Mouse (Mus musculus) bone marrow, adult 2 months (tissue): Measurements from ENCODE around the gene Zfp987. TPM values are rescaled to one million over a fixed set of nuclear protein-coding genes. Genes with fewer than 3 reads are reported as not detected.
"Not testable (repeated sequence)": the region's sequence is repeated elsewhere in the genome, so short reads cannot be mapped to it uniquely, and the experiment has no call there.

ENCODE experiments used
- H3K27ac ChIP-seq: fragments of 200-500 bp; 2 replicates; pipeline ENCODE4 v1.5.1; 2012; ENCODE audit warnings: low read depth, mild to moderate bottlenecking, control low read depth, inconsistent platforms, low read length; ENCODE audit not compliant: control insufficient read depth, poor library complexity, insufficient read depth
- H3K4me1 ChIP-seq: fragments of 200-500 bp; 2 replicates; pipeline ENCODE4 v1.6.1; 2011; ENCODE audit warnings: low read length; ENCODE audit not compliant: control insufficient read depth, insufficient read depth
- H3K4me3 ChIP-seq: fragments of 200-500 bp; replicated peaks from 2 replicates; pipeline ENCODE3; 2011; ENCODE audit warnings: mild to moderate bottlenecking, low read depth, low read length, control low read depth; ENCODE audit not compliant: control insufficient read depth
- POLR2A ChIP-seq: fragments of 200-500 bp; IDR thresholded peaks from 2 replicates; pipeline ENCODE4 v1.6.1; 2011; ENCODE audit warnings: low read depth, mild to moderate bottlenecking, control low read depth, low read length, borderline replicate concordance; ENCODE audit not compliant: control insufficient read depth
- WGBS: fragments of 180-500 bp; shearing (Covaris S2); methylation state at CpG from one replicate; pipeline ENCODE4 v1.1.7; 2018; 5-methylcytosine and 5-hydroxymethylcytosine counted together
- polyA plus RNA-seq: library from polyadenylated mRNA; stranded (reverse); fragments of >200 nt; gene quantifications from 2 replicates; pipeline ENCODE4 v1.2.4, GENCODE M21; 2011; ENCODE audit warnings: low replicate concordance; ENCODE audit not compliant: missing spikeins, insufficient read depth, insufficient read length

The Zfp987 gene
- polyA plus RNA-seq, result not detected in 2 replicates

DNA sequence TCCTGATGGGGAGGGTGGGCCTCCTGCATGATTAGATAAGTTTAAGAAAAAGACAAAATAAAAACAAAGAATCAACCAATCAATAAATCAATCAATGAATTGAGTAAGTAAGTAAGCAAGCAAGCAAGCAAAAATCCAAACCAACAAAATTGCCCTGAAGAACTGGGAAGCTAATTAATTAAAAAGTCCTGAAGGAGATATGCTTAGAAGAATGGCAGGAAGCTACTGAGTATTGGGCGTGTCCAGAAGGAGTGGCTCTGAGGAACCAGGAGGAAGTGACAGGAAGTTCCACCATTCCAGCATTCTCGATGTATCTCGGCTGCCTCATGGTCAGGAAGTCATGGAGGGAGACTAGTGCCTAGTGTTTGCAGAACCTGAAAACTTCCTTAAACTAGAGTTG lies at the start of gene Zfp987:
TSS of gene Zfp987 (plus strand) at position 301 of the 400 bp plus-strand sequence.
- H3K27ac ChIP-seq, H3K4me1 ChIP-seq, H3K4me3 ChIP-seq: not testable (repeated sequence)
- 71% methylated on average over 3 of the region's 3 CpGs for WGBS

DNA sequence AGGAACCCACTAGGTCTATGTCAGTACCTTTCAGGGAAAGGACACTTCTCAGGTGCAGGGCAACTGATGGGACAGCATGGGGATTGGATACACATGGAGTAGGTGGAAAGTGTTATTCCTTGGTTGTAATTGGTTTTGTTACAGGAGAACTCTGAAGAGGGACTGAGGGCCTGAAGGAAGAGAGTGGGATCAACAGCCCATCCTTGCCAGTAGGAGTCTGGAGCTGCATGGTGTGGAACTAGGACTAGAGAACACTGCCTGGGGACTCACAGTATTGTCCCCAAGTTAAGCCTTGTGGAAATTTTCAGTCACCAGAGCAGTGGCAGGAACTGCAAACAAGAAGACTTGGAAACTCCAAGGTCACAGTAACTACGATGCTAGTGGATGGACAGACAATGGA lies 44.6 kb upstream of the Zfp987 start:
- H3K4me3 ChIP-seq, H3K27ac ChIP-seq, H3K4me1 ChIP-seq: not testable (repeated sequence)
- WGBS, result 71% methylated on average over 1 of the region's 1 CpGs

DNA sequence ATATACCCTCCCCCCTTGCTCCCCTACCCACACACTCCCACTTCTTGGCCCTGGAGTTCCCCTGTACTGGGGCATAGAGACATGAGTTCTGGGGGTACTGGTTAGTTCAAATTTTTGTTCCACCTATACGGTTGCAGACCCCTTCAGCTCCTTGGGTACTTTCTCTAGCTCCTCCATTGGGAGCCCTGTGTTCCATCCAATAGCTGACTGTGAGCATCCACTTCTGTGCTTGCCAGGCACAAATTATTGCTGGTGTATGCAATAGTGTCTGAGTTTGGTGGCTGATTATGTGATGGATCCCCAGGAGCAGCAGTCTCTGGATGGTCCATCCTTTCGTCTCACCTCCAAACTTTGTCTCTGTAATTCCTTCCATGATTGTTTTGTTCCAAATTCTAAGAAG lies 43.7 kb upstream of the Zfp987 start:
- H3K27ac ChIP-seq, result not testable (repeated sequence)

DNA sequence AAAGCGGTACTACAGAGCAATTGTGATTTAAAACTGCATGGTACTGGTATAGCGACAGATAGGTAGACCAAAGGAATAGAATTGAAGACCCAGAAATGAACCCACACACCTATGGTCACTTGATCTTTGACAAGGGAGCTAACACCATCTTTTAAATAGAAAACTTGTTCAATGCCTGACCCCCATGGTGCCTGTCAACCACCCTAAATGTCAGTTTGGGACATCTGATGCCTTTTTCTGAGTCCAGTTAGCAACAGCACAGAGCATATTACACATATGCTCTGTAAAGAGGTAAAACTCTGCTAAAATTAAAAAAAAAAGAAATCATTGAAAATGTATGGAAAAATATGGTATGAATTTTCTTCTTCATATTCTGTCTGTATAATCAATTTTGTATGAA lies 41.8 kb upstream of the Zfp987 start:
- WGBS, result 62% methylated on average over 2 of the region's 2 CpGs
- H3K27ac ChIP-seq, result no peak overlapping the region
- TF ChIP-seq POLR2A, result no peak
- H3K4me3 ChIP-seq, result no peak overlapping the region
- H3K4me1 ChIP-seq, result no peaks in the 10 kb centered on the region

More for the DNA sequence above, 43.7 kb upstream of the Zfp987 start:
- H3K4me3 ChIP-seq, H3K4me1 ChIP-seq: not testable (repeated sequence)
- 71% methylated on average over 2 of the region's 2 CpGs for WGBS

DNA sequence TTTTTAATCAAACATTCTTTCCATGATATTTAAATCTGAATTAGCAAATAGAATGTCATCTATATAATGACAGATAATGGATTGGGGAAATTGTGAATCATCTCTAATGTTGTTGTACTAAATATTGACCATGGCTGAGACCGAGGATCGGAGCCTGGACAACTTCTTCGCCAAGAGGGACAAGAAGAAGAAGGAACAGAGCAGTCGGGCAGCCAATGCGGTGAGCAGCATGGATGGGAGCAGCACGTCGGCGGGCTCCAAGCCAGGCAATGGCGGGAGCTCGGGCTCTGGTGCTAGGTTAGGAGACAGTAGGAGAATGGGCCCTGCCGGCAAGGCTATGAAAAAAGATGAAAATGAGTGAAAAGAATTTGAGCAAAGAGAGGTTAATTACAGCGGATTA lies 38.5 kb upstream of the Zfp987 start:
- not testable (repeated sequence) for H3K27ac ChIP-seq, H3K4me3 ChIP-seq, H3K4me1 ChIP-seq
- WGBS, result 84% methylated on average over 12 of the region's 12 CpGs

DNA sequence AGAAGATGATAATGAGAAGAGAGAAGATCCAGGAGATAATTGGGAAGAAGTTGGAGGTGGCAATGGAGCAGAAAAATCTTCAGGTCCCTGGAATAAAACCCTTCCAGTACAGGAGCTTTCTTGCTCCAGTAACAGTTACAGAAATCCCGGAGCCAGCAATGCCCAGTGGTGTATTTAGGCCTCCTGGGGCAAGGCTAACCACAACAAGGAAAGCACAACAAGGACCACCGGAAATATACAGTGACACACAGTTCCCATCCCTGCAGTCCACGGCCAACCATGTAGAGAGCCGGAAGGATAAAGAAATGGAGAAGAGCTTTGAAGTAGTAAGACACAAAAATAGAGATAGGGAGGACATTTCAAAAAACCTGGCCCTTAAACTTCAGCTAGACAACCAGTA lies 38.0 kb upstream of the Zfp987 start:
- H3K27ac ChIP-seq, H3K4me3 ChIP-seq, H3K4me1 ChIP-seq: not testable (repeated sequence)
- WGBS, result 75% methylated on average over 4 of the region's 4 CpGs

DNA sequence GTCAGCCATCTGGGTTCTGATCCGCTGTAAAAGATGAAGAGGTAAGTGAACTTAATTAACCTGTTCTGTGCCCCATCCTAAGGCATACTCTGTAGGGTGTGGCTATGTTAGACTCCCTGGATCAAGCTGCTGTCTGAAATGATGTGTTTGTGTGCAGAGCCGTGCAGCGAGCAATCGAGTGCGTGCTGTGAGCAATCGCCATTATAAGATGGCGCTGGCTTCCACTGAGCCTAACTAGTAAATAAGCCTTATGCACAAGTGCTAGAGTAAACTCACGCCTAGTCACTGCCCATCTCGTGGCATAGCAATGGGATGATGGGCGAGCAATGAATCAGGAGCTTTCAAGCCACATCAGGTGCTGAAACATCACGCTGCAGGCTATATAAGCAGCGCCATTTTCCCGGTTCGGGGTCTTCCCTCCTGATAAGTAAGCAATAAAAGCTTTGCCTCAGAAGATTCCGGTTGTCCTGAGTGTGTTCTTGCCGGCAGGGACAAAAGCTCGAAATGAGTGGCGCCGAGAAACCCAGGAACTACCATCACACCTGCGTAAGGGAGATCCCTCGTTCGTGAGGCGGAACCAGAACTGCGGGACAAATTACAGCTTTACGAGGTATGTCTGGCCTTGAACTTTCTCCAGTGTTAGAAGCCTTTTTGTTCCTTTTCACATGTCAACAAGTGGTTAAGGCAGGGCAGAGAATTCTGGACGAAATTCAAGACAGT lies 37.0 kb upstream of the Zfp987 start:
- H3K4me1 ChIP-seq, H3K27ac ChIP-seq, H3K4me3 ChIP-seq: not testable (repeated sequence)
- WGBS, result 85% methylated on average over 25 of the region's 26 CpGs

DNA sequence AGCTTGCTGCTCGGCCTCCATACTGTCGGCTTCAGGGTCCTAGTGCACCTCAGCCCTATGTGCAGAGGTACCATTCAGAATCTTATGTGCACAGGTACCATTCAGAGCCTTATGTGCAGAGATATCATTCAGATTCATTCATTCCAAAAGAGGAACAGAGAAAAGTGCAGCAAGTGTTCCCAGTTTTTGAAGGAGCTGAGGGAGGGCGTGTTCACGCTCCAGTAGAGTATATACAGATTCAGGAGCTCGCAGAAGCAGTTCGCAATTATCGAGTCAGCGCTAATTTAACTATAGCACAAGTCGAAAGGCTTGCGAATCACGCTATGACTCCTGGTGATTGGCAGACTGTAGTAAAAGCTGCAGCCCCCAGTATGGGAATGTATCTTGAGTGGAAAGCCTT lies 36.0 kb upstream of the Zfp987 start:
- H3K4me3 ChIP-seq, H3K4me1 ChIP-seq, H3K27ac ChIP-seq: not testable (repeated sequence)
- WGBS, result 87% methylated on average over 11 of the region's 11 CpGs

DNA sequence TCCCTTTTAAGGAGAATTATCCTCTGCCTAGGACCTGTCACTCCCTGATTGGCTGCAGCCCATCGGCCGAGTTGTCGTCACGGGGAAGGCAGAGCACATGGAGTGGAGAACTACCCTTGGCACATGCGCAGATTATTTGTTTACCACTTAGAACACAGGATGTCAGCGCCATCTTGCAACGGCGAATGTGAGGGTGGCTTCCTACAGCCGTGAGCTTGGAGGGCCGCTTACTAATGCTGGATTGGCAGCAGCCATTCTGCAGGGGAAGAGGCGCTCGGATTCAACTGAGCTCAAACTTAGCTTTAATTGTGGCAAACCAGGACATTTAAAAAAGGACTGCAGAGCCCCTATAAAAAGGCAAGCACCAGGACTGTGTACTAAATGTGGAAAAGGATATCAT lies 35.1 kb upstream of the Zfp987 start:
- H3K4me3 ChIP-seq, H3K27ac ChIP-seq, H3K4me1 ChIP-seq: not testable (repeated sequence)
- 87% methylated on average over 12 of the region's 12 CpGs for WGBS

DNA sequence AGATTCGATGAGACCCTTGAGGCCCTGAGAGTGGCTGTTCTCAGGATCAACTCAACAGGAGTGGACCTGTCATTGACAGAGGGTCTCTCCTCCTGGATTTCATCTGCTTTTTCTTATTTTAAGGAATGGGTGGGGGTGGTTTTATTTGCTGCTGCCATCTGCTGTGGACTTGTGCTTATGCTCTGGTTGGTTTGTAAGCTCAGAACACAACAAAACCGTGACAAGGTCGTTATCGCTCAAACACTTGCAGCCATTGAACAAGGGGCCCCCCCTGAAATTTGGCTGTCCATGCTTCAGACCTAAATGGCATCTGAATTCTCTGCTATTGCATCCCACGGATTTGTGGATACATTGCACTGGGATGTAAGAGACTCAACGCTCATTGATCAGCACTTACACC lies 34.1 kb upstream of the Zfp987 start:
- 68% methylated on average over 6 of the region's 6 CpGs for WGBS
- H3K27ac ChIP-seq, H3K4me1 ChIP-seq, H3K4me3 ChIP-seq: not testable (repeated sequence)

DNA sequence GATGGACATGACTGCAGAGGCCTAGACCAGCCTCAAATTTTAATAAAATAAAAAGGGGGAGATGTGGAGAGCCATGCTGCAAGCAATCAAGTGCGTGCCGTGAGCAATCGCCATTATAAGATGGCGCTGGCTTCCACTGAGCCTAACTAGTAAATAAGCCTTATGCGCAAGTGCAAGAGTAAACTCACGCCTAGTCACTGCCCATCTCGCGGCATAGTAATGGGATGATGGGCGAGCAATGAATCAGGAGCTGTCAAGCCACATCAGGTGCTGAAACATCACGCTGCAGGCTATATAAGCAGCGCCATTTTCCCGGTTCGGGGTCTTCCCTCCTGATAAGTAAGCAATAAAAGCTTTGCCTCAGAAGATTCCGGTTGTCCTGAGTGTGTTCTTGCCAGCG lies 33.5 kb upstream of the Zfp987 start:
- not testable (repeated sequence) for H3K4me3 ChIP-seq, H3K27ac ChIP-seq, H3K4me1 ChIP-seq
- WGBS, result 85% methylated on average over 15 of the region's 15 CpGs

DNA sequence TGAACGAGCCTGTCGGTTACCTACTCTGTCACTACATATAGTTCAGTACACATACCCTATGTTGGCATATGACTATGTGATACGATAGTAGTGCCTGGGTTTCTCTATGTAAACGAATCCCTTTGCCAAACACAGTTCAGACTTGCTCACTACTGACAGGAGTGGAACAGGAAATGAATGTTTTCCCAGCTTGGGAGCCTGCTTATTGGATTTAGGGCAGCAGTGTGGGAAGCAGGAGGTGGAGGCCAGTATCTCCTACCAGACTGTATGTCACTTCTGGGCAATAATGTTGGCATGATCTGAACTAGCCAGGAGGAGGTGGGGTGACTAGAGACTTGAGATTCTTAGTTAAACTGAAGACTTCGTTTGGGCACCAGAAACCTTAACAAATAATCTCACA lies 32.3 kb upstream of the Zfp987 start:
- H3K27ac ChIP-seq, H3K4me1 ChIP-seq, H3K4me3 ChIP-seq: not testable (repeated sequence)
- WGBS, result 66% methylated on average over 5 of the region's 5 CpGs

DNA sequence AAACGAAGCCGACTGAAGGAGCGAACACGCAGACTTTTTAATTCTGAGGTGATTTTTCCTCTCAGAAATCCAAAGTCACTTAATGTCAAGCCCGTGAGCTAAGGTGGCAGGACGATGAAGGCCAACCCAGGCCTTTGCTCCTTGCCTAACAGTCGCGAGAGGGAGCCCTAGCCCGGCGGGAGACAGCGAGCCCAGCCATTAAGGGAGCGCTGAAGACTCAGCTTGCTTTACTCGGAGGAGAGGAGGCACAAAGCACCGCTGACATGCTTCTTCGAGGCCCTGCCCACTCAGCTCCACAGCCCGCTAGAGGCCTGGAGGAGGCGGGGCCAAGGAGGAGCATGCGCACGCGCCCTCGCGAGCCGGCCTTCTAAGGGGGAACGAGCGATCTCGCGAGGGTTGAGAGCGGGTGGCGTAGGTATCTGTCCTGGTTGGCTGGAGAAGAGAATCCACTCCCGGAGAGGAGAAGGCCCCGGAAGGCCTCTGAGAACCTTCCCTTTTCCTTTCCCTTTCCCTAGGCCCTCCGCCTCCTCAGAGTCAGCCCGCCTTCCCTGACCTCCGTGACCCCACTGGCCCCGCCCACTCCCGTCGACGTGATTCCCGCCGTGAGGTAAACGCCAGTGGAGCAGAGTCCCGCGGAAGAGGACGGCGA lies 30.0 kb upstream of the Zfp987 start:
- H3K4me1 ChIP-seq, H3K4me3 ChIP-seq, H3K27ac ChIP-seq: not testable (repeated sequence)
- 45% methylated on average over 45 of the region's 45 CpGs for WGBS

DNA sequence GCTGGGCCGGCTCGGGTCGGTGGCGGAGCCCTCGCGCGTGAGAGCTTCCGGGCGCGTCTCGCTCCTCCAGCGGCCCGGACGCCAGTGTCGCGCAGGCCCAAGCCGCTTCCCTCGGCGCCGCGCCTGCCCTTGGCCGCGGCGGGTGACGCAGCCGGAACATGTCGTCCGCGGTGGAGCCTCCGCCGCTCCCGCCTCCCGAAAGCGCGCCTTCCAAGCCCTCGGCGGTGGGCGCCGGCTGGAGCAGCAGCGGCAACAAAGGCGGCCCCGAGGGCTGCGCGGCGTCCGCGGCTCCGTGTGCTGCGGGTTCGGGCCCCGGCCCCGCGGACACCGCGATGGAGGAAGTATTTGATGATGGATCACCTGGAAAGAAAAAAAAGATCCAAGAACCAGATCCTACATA lies 29.5 kb upstream of the Zfp987 start:
- 35% methylated on average over 55 of the region's 55 CpGs for WGBS
- H3K27ac ChIP-seq, H3K4me1 ChIP-seq, H3K4me3 ChIP-seq: not testable (repeated sequence)
